Mouse (Mus musculus) ovary, postnatal 36 days (tissue): ENCODE results near the gene Map3k3.

Experiments
- DNase-seq: peaks from one replicate; pipeline ENCODE4 v3.0.0; 2022; ENCODE audit warnings: low spot score, mixed read lengths

The Map3k3 gene

DNA sequence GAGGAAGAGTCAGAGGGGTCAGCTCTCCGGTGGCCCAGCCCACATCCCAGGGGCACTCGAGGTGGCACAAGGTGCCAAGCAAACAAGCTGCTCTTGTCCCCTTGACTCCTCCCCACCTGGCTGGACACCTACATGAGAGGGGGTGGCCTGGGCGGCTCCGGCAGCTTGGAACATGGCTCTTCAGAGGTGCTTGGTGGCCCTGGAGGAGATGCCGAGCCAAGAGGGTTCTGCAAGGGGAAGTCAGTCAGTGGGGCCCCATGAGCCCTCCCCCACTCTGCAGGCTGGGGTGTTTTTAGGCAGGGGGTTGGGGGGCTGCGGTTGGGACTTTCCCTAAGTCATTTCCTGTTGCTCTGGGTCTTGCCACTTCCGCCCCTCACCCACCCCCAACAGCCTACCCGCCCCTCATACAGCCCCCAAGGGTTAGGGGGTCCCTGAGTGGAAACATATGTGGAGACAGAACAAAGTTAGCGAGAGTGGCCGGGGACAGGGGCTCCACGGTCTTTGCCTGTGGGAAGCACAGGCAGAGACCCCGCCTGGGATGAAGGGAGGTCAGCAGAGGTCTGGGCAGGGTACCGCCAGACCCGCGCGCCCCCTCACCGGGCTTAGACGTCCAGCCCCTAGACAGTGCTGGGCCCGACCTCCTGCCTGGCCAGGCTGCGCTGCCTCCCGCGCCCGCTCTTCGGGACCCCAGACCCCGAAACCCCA is 75.0 kb downstream of the Map3k3 start:
- peak; percentile 44 for DNase-seq

DNA sequence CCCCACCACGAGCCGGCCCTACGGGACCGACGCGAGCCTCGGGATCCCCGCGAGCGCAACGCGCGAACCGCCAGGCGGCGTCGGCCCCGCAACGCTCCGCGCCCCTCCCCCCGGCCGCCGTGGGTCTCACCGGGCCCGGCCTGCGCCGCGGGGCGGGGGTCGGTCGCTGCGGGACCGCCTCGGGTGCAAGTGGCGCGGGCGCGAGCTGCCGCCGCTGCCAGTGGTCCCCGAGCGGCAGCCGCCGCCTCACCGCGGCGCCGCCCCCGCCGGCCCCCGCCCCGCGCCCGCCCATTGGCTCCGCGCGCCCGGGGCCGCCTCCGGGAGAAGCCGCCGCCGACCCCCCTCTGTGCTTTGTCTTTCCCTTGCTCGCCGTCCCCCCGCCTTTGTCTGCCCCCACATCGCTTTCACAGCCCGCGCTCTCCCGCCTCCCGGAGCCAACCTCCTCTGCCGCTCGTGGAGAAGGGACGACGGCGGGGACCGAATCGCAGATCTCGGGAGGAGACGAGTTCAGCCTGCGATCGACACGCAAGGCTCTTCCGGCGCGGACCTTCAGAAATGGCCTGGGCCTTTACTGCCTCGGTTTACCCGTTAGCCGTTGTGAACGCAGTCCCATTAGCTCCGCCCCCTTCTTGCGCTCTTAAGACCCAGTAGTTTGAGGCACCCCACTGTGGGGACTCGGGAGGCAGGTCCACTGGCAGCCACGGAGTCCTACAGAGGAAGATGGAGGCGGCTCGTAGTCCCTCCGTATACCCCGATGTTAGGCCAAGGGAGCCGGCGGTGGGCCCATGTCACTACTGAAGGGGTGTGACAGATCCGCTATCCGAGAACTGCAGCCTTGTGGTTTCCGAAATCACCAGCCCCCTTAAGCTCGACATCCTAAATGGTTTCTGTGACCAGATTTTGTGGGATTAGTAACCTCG is 75.8 kb downstream of the Map3k3 start:
- DNase-seq: peak; percentile 83

DNA sequence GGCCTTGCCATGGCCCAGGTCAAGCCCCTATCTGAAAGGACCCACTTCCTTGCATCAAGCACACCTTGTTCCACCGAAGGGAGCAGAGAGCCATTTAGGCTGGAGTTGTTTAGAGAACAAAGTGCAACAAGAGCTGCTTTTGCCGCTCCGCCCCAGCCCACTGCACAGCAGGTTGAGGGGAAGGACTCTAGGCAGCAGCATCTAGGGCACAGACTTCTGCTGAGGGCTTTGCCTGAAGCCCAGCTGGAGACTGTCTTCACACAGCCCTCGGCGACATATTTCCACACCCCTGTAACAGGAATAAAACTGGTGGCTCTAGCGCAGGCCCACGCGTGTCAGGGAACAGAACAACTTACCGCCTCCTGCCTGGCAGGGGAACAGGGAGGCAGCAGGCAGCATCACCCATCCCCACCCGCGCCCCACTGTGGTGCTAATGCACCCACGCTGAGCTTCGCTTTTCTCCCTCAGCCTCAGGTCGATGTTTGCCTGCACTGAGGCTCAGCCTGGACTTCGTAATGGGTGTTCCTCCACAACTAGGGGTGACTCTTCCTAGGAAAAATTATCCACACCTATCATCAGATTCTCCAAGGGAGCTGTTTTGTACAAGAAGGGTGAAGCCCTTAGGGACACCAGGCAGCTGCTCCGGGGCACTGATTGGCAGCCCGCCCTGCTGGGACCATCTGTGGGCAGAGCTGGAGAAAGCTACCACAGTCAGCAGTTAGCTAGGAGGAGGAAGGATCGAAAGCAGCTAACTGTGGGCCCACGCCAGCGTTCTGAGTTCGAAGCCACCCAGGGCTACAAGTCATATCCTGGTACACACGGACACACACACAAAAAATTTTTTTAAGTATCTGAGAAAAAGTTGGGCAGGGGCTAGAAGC is 76.7 kb downstream of the Map3k3 start, which contains the start of the genes Gm10840 and Limd2:
Gm10840 (plus strand) TSS at position 10 of the 881 bp plus-strand sequence.
Limd2 (minus strand) TSS at position 20 of the 881 bp plus-strand sequence.
- peak; percentile 34 for DNase-seq

DNA sequence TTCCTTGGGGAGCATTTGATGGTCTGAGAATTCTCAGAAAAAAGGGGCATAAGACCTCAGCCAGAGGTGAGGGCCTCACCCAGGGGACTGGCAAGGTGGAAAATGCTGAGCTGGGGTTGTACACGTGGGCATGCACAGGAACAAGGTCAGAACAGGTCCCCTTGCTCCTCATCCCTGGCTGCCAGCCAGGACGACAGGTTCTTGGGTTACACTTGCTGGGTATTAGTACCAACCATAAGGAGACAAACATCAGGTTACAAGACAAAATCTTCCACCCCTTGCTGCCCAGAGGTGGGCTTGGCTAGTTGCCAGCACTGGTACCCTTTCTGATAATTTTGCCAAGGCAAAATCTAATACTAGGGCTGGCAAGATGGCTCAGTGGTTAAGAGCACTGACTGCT is 77.8 kb downstream of the Map3k3 start:
- DNase-seq: no peak

DNA sequence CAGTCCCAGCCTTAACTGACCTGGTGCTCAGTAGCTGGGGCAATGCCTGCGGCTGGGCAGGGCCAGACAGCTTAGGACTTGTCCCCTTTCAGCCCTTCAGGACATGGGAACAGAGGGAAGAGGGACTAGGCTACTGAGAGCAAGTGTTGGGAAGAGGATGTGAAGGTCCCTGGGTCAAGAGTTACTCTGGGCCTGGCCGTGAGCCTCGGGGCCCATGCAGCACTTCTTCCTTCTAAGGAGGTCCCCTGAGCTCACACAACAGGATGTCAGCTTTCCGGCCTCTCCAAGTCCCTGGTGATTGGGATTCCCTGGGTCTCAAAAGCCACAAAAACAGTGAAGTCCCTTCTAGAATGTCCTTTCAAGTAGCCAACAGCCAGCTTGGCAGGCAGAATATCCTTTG is 79.1 kb downstream of the Map3k3 start:
- DNase-seq: no peak

DNA sequence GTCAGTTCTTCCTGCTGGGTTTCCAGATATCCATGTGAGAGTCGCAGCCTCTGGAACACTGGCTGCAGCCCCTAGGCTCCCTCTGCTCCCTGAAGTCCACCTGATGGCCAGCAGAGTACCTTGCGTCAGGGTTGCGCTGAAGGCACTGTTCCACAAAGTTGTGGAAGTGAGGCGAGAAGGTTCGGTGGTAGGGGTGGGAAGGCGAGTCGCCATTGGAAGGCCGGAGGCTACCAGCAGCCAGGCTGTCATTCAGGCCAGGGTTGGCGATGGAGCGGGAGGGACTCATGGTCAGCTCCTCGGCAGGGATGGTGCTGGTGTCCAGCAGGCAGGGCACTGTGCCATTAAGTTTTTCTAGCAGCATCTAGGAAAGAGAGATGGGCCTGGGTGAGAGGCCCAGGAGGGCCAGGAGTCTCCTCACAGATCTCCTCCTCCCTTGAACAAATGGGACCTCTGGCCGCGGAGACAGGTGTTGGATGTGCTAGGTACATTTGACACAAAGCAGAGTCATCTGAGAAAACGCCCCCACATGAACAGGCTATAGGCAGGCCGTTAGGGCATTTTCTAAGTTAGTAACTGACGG is 80.3 kb downstream of the Map3k3 start:
- no peak for DNase-seq

DNA sequence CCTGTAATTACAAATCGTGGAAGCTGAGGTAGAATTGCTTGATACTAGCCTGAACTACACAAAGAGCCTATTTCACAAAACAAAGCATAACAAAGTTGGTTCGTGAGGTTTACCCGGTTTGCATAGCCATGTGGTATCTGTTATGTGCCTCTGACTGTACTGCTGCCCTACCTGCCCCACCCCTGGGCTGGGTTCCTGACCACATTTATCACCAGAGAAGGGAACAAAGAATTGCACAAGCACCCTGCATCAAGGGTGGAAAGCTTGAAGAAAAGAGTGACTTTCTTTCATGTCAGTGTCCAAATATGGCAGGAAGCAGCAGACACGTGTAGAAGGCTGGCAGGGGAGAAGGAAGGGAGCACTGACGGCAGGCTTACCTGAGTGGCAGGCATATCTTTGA is 83.0 kb downstream of the Map3k3 start:
- DNase-seq: no peak

DNA sequence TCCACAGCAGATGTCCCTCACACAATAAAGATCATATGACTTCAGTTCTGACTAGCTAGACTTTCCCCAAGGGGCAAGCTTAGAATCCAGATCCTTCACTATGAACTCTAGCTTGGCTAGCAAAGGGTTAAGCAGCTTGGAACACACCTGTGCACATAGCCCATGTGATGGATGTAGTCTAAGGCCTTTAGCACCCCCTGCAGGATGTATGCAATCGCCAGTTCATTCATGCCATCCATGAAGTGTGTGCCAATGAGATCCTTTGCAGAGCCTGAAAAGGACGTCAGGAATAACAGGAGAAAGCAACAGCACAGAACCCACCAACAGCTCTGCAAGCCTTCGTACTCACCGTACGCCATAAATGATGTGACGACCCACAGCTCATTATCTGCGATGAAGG is 86.4 kb downstream of the Map3k3 start:
- DNase-seq: no peak

DNA sequence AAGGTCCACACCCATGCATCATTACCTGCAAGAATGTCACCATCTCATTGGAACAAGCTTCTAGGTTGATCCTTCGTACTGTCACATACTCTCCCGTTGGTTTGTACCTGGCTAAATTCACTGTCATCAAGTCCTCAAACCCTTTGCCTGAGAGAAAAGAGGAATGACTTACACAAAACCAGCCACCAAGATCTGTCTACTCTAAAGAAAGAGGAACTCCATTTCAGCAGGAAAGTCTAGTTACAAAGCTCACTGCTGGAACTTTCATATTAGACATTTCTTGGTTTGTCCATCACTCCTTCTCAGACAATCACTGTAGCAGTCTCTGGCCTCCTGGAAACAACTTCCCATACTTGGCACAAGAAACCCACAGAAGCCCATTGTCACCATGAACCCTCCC is 88.8 kb downstream of the Map3k3 start:
- no peak for DNase-seq

DNA sequence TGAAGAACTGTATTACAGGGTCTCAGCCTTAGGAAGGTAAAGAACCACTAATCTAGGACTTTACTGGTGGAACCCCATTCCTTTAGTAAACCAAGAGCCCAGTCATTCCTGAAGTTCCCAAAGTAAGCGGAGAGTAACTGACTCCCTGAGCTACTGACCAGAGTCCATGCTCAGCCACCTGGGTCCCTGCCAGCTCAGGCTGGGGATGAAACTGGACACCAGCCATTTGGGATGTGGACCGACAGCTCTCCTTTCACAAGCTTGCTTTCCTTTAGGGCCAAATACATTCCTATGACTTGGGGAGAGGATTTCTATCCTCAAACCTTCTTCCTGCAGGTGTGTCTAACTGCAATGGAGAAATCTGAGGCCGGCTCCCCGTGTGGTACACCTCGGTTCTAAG is 90.0 kb downstream of the Map3k3 start:
- no peak for DNase-seq

DNA sequence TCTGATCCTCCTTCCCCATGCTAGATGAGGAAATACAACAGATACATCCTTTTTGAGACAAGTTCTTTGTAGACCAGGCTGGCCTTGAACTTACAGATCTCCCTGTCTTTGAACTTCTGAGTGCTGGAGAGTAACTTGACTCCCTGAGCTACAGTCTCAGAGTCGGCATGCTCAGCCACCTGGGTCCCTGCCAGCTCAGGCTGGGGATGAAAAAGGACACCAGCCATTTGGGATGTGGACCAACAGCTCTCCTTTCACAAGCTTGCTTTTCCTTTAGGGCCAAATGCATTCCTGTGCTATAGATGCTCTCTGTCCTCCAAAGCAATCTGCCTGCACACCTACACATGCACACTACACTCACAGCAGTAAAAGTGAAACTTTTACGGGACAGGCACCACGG is 90.7 kb downstream of the Map3k3 start:
- no peak for DNase-seq

DNA sequence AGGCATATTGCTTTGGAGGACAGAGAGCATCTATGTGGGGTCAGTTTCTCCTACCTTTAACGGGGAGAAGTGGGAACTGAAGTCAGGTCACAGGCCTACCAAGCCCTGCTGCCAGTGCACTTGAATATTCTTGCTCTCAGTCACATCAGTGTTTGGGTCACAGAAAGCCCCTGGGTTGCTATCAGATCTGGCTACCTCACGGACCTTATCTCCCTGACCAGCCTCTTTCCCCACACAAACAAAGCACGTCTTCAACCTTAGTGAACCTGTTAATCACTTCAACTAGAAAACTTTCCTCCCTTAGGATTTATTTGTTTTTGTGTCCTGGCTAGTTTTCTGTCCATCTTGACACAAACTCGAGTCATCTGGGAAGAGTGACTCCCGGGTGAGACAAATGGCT is 92.0 kb downstream of the Map3k3 start:
- no peak for DNase-seq

DNA sequence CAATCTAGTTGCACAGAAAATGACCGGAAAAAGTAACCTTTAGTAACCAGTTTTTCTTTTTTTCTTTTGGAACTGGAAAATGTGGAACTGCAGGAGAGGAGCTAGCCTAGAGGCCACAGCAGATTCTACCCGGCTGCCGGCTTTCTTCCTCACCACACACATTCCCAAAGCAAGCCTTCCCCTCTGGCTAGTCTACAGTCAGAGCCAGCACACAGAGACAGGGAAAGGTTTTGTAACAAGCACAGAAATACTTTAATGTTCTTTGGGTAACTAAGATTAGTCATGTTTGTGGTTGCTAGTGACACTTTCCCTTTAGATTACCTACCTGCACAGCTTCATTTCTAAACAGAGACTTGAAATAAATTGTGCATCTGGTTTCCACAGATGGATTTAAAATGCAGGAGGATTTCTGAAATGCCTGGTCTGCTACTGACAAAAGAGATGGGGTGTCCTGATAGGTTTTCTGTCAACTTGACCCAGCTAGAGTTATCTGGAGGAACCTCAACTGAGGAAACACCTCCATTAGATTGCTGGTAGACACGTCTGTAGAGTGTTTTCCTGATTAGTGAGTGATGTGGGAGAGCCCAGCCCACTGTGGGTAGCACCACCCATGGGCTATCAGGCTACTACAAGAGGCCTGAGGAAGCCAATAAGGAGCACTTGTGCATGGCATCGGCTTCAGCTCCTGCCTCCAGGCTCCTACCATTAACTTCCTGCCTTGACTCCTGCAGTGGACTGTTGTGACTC is 93.8 kb downstream of the Map3k3 start:
- DNase-seq: no peak

DNA sequence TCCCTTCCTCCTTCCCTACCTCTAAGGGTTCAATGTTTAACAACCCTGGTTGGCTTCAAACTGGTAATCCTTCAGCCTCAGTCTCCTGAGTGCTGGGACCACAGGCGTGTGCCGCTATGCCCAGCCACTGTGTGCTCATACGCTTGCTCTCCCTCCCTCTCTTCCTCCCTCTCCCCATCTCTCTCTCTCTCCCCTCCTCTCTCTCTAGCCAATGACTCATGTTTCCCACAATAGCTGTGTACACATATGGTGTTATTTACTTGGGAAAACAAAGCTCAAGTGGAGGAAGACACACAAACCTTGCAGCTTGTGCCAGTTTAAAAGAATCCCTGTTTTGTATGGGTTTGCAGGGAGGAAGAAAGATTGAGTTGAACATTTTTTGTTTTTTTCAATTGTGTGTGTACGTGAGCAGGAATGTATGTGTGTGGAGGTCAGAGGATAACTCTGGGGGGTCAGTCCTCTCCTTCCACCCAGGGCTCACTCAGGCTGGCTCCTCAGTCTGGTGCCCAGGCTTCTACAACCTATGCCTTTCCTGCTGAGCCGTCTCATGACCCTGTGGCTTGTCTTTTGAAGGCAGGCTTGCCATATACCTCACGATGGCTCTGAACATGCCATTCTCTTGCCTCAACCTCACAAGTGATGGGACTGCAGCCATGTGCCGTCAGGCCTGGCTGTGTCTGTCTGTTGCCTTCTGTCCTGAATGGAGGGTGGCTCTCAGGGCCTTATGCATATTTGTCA is 95.5 kb downstream of the Map3k3 start:
- DNase-seq: no peak

DNA sequence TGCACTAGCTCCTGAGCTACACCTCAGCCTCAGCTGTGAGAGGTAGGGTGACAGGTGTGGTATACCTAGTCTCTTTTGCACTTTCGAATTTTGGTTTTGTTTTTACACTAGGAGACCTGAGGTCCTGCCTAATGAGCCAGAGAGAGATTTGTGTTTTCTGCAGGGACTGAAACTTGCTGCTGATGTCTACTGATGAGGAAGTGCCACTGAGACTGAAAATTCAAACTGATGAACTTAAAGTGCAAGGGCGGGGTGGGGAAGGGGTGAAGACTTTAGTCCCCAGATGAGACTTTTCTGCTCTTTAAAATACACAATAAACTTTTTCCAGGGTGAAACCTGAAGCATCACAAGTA is 96.0 kb downstream of the Map3k3 start:
- no peak for DNase-seq

DNA sequence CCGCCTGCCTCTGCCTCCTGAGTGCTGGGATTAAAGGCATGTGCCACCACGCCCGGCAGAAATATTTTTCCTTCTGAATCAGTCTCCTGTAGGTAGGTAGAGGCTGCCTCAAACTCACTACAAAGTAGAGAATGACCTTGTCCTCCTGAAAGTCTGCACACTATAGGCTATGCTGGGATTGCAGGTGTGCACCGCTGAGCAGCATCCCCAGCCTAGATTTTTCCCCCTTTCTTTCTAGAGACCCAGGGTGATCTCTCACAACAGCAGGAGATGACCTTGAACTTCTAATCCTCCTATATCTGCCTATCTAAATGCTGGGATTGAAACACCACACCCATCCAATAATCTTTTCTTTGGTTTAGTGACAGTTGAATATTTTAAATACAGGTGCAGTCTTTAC is 102.9 kb downstream of the Map3k3 start:
- DNase-seq: no peak

DNA sequence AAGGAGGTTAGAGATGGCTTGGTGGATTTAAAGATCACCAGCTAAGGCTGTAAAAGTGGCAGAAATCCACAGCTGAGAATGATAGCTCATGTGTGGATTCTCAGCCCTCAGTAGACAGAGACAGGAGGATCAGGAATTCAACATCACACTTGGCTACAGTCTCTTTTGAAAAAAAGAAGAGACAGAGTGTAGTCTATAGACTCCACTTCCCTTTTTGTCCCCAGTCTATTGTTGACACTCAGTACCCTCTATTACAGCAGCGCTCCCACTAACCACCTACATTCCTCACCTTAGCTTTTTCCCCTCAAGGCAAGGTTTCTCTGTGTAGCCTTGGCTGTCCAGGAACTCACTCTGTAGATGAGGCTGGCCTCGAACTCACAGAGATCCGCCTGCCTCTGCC is 107.3 kb downstream of the Map3k3 start:
- DNase-seq: no peak

DNA sequence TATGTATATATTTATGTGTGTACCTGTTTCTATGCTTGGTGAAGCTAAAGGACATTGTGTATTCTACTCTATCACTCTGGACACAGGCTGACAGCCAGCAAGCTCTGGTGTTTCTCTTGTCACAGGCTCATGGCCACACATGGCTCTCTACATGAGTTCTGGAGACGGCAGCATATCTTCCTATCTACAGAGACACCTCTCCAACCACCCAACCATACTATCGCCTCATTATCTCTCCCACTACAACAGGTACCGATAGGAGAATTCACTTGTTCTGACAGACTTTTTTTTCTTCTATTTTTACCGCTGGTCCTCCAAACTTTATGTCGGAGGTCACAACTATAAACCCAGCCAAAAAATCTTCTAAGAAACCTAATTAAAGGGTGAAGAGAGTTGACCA is 107.8 kb downstream of the Map3k3 start:
- DNase-seq: no peak

DNA sequence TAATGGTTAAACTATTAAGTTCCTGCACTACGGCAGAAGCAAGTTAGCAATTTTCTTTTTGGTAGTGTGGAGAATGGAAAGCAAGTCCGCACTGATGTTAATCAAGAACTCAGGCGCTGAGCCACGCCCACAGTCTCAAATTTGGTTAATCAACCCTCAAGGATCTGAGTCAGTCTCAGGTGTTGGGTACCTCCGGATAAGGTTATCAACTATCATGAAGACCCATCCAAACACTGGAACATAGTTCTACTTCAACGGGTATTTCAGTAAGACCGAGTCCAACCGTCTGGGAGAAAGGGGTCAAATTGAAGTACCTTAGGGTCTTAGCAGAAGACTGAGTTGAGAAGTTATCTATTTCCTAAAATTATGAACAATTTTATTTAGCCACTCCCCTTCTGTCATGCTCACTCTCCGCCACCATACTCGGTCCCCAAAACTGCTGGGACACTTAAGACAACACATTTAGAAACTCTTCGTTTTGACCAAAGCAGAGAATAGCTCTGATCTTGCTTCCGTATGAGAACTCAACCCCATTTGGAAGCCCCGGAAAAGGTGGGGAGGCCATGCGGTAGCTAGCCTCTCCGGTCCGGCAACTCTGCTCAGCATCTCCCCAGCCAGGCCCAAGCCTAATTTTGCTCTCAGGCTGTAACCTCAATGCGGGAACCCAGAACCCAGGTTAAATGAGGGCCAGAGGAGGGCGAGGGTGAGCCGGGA is 108.4 kb downstream of the Map3k3 start:
- no peak for DNase-seq
